Mouse (Mus musculus) thymus, postnatal 0 days (tissue): ENCODE data around the gene Rnf181. TPM values are rescaled to one million over a fixed set of nuclear protein-coding genes. Genes with fewer than 3 reads are reported as not detected.

ENCODE experiments used
- DNase-seq: peaks from one replicate; pipeline ENCODE4 v3.0.0-alpha.2; 2015; ENCODE audit warnings: low spot score
- polyA plus RNA-seq: library from polyadenylated mRNA; unstranded; fragments of >200 nt; fragmentation: Nextera tagmentation; extraction: Ambion mirVana; gene quantifications from 2 replicates; pipeline ENCODE4 v1.2.1, GENCODE M21; 2015

Gene Rnf181
- 135 and 138 TPM in 2 replicates for polyA plus RNA-seq

- no peak for DNase-seq
These were observed at the start of gene Rnf181 for GRCm38 (mm10) chr6:72366844-72367443. Gene Rnf181, minus strand, starts transcription at chr6:72366956.

GRCm38 (mm10) chr6:72415964-72416772 is 49.4 kb upstream of the Rnf181 start:
- no peak for DNase-seq

- DNase-seq, result no peak
These were observed 48.4 kb upstream of the Rnf181 start for GRCm38 (mm10) chr6:72415181-72415580.

GRCm38 (mm10) chr6:72414076-72414756 is 47.5 kb upstream of the Rnf181 start, which contains the start of gene Ggcx:
Gene Ggcx, plus strand, starts transcription at chr6:72414308.
- peak; percentile 97 for DNase-seq

GRCm38 (mm10) chr6:72410518-72410917 is 43.8 kb upstream of the Rnf181 start:
- no peak for DNase-seq

- DNase-seq, result no peak
These were observed 43.2 kb upstream of the Rnf181 start for GRCm38 (mm10) chr6:72410003-72410402.

- DNase-seq, result peak; percentile 66
These were observed 42.8 kb upstream of the Rnf181 start for GRCm38 (mm10) chr6:72409567-72409966.

- DNase-seq, result peak; percentile 91
These were observed 40.4 kb upstream of the Rnf181 start for GRCm38 (mm10) chr6:72407119-72407518.

GRCm38 (mm10) chr6:72405356-72405755 is 38.6 kb upstream of the Rnf181 start:
- DNase-seq, result no peak

- peak; percentile 73 for DNase-seq
These were observed 35.1 kb upstream of the Rnf181 start for GRCm38 (mm10) chr6:72401875-72402274.

- DNase-seq, result no peak
These were observed 33.2 kb upstream of the Rnf181 start for GRCm38 (mm10) chr6:72399967-72400366.

- DNase-seq, result no peak
These were observed 30.1 kb upstream of the Rnf181 start for GRCm38 (mm10) chr6:72396837-72397251.

GRCm38 (mm10) chr6:72392341-72392740 is 25.6 kb upstream of the Rnf181 start:
- DNase-seq, result no peak

- no peak for DNase-seq
These were observed 24.2 kb upstream of the Rnf181 start for GRCm38 (mm10) chr6:72390795-72391521.

GRCm38 (mm10) chr6:72389941-72390771 is 23.4 kb upstream of the Rnf181 start, which contains the start of gene Vamp8:
Gene Vamp8, minus strand, starts transcription at chr6:72390703.
- DNase-seq, result peak; percentile 63

GRCm38 (mm10) chr6:72389471-72389940 is 22.8 kb upstream of the Rnf181 start:
- peak; percentile 39 for DNase-seq

- DNase-seq, result no peak
These were observed 22.1 kb upstream of the Rnf181 start for GRCm38 (mm10) chr6:72388791-72389329.

- no peak for DNase-seq
These were observed 21.5 kb upstream of the Rnf181 start for GRCm38 (mm10) chr6:72388266-72388665.

- no peak for DNase-seq
These were observed 21.1 kb upstream of the Rnf181 start for GRCm38 (mm10) chr6:72387816-72388215.

GRCm38 (mm10) chr6:72386561-72386960 is 19.8 kb upstream of the Rnf181 start:
- DNase-seq, result no peak
